Mouse (Mus musculus): ENCODE data around the gene Gpr179.

DNA sequence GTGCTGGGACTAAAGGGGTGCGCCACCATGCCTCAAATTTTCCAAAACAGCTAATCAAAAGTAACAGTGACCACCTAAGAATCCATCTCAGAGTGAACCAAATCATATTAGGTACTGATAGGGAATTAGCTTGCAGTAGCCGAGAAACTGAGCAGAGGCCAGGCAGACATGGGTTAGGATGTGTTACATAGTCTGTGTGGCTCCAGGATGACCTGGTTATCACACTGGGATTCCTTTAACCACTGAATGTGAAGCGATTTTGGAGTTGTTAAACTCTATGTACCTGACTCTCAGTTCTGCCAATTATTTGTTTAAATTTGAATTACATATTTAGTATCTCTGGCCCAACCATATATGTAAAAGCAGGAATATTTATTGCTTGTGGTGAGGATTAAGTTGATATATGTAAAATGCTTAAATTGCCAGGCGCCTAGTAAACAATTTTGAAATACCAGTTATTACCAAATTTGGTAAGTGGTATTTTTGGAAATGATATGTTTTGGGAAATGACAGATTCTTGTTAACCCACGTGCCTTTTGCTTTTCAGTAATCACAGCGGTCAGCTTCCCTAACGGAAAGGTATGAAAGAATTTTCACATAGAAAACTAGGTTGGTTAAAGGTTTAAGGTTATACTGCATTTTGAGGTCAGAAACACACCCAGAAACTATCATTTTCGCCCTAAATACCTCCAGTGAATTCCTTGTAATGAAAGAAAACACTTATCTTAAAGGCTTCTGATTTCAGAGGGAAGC, 37.0 kb downstream of the Gpr179 start:
- TF ChIP-seq POLR2A (IDR thresholded peaks at IDR 0.05; ENCODE audit: insufficient read length, low read depth), result no peak
- TF ChIP-seq MAX (IDR thresholded peaks at IDR 0.05; ENCODE audit: low read depth), result no peak
- peak; percentile 11 for TF ChIP-seq USF1 (IDR thresholded peaks at IDR 0.05; ENCODE audit: low read depth)
- no peak for TF ChIP-seq CEBPB (IDR thresholded peaks at IDR 0.05; ENCODE audit: insufficient read depth, poor library complexity, severe bottlenecking)
- no peak for TF ChIP-seq POLR2AphosphoS2 (IDR thresholded peaks at IDR 0.05; ENCODE audit: insufficient read length, low read depth)
- no peak for TF ChIP-seq MYOG (IDR thresholded peaks at IDR 0.05; ENCODE audit: control insufficient read depth in 1 of 3, insufficient read depth in 1 of 3, insufficient read length in 2 of 3, low read depth in 2 of 3)

Data from myocyte (in vitro differentiated cells).